Mouse (Mus musculus): ENCODE data around the gene Sh2d3c. TPM values are rescaled to one million over a fixed set of nuclear protein-coding genes. Genes with fewer than 3 reads are reported as not detected.

Sh2d3c gene
- total RNA-seq, 4 experiments from 2014 or later, result 3.3 to 6.6 (median 6.1) TPM

- no peak for DNase-seq (ENCODE audit: low spot score in 2 of 2)
Observed at GRCm38 (mm10) chr2:32724149-32724548, 3.3 kb downstream of the Sh2d3c start.

DNA sequence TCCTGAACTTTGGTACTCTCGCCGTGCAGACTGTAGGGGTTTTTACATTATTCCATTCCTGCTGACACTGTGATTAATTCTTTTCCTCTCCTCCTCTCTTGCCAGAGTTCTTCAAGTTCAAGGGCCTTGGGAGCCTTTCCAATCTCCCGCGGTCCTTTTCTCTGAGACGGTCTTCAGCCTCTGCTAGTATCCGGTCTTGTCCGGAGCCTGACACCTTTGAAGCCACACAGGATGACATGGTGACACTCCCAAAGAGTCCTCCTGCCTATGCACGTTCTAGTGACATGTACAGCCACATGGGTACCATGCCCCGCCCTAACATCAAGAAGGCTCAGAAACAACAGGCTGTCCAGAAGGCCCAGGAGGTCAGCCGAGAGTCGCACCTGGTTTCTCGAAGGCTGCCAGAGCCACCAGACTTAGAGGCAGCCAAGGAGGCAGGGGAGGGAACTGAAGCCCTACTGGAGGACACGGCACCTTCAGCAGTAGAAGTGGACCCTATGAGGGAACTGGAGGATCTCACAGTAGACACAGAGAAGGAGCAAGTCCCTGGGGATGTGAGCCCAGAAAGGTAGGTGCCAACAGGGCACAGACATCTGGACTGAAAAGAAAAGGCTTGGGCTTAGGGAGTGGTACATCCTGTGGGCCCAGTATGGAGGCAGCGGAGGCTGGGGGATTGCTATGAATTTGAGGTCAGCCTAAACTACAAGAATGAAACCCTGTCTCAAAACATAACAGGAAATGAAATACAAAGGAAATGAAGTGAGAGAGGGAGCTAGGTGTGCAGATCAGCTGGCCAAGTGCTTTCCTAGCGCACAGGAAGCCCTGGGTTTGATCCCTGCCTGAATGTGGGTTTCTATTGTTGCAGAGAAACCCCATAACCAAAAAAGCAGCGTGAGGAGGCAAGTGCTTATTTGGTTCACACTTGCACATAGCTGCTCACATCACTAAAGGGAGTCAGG lies 4.3 kb downstream of the Sh2d3c start:
- no peak for DNase-seq (ENCODE audit: low spot score in 2 of 2)

DNA sequence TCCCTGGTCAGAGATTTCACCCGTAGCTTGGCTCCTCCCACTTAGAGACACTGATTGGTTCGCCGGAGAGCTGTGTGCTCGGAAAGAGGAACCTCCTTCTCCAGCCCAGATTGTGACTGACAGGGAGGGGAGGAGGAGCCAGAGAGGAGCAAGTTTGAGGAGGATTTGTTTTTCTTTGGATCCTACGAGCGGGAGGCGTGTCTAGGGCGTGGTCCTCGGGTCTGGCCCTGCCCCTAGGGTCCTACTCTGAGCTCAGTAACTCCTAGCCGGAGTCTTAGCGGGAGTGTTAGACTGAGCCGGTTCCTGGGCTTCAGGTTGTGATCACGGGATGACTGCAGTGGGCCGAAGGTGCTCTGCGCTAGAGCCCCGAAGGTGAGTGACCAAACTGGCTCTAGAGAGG lies 6.6 kb downstream of the Sh2d3c start:
- DNase-seq (ENCODE audit: low spot score in 2 of 2), result peak; percentile 89 to 91

DNA sequence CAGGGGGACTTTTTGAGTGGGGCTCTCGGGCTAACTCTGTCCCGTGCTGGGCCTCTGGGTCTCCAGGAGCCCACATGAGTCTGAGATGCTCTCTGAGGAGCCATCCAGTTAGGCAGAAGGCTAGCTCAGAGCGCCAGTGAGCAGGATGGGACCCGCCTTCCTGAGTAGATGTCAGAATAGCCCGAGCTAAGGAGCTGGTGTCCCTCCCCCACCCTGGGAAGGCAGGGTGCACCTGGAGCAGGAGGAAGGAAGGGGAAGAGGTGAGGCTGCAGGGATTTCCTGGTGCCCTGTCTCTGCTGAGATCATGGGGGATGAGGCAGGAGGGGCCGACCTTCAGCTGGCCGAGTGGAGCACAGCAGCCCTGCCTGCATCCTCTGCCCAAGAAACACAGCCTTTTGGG lies 7.6 kb downstream of the Sh2d3c start:
- DNase-seq (ENCODE audit: low spot score in 2 of 2), result no peak

- DNase-seq (ENCODE audit: low spot score in 2 of 2), result no peak
Observed at GRCm38 (mm10) chr2:32729547-32729946, 8.7 kb downstream of the Sh2d3c start.

- no peak for DNase-seq (ENCODE audit: low spot score in 2 of 2)
Observed at GRCm38 (mm10) chr2:32730854-32731253, 10.0 kb downstream of the Sh2d3c start.

GRCm38 (mm10) chr2:32731911-32732310 lies 11.1 kb downstream of the Sh2d3c start:
- DNase-seq (ENCODE audit: low spot score in 2 of 2), result no peak

- DNase-seq (ENCODE audit: low spot score in 2 of 2), result no peak
Observed at GRCm38 (mm10) chr2:32732695-32733094, 11.8 kb downstream of the Sh2d3c start.

- no peak for DNase-seq (ENCODE audit: low spot score in 2 of 2)
Observed at GRCm38 (mm10) chr2:32734480-32734879, 13.6 kb downstream of the Sh2d3c start.

DNA sequence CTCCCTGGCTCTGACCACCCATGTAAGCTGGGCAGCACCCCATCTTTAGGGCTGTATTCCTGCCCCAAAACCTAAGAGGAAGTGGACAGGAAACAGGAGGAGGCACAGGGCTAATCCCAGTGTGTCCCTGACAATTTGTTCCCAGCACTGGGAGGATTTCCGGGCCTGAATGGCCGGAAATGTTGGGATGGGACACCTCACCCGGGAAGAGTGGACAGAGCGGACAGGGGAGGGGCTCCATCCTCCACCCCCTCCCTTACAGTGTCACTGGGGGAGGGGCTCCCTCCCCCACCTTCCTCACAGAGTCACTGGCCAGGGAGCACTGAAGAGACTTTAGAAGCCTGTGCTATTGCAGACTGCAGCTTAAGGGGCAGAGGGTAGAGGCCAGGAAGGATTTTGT lies 14.1 kb downstream of the Sh2d3c start:
- DNase-seq (ENCODE audit: low spot score in 2 of 2), result no peak

DNA sequence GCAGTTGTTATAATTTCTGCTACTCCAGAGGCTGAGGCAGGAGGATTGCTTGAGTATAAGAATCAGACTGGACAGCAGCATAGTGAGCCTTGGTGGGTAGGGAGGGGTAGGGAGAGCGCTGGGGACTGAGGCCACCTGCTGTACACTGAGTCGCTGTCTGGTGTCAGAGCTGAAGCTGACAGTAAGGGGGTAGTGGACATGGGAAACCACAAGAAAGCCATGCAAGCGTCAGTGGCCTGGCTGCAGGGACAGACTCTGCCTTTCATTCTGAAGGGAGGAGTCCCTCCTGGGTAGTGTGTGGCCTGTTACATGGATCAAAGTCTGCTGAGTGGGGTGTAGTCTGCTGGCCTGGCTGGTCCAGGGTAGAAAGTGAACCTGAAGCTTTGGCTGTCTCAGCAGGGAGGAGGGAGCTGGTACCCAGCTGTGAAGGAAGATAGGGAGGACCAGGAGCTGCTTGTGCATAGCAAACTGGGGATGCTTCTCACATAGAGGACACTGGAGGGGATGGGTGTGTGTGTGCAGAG lies 15.5 kb downstream of the Sh2d3c start:
- no peak for DNase-seq (ENCODE audit: low spot score in 2 of 2)

DNA sequence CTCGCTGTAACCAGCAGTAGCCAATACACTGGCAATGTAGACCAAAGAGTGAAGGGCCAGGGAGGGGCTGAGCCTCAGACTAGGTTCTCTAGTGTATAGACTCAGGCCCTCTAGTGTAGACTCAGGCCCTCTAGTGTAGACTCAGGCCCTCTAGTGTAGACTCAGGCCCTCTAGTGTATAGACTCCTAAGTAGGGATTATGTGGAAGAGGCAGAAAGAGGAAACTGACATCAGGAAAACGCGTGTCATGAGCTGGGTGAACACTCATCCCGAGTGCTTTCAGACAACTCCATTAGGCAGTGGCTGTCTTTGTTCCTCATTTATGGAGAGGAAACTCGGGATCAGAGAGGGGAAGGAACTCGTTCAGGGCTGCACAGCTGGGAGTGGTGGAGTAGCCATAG lies 16.2 kb downstream of the Sh2d3c start:
- DNase-seq (ENCODE audit: low spot score in 2 of 2), result no peak

DNA sequence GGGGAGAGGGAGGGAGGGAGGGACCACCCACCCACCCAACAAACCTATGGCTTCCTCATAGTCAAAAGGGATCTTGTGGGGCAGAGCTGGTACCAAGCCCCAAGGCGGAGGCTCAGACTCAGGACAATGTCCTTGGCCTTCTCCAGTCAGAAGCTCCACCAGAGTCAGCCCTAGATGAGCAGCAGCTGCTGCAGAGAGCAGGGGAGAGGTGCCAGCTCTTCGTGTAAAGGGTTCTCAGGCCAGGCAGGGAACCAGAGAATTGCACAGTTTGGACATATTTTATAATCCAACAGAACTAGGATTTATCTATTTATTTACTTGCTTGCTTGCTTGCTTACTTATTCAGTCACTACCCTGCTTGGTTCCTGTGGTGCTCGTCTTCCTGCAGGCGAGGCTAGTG lies 18.5 kb downstream of the Sh2d3c start:
- no peak for DNase-seq (ENCODE audit: low spot score in 2 of 2)

- no peak for DNase-seq (ENCODE audit: low spot score in 2 of 2)
Observed at GRCm38 (mm10) chr2:32740916-32741272, 20.0 kb downstream of the Sh2d3c start, which contains the start of gene 6330409D20Rik. Gene 6330409D20Rik (minus strand): TSS chr2:32741016.

DNA sequence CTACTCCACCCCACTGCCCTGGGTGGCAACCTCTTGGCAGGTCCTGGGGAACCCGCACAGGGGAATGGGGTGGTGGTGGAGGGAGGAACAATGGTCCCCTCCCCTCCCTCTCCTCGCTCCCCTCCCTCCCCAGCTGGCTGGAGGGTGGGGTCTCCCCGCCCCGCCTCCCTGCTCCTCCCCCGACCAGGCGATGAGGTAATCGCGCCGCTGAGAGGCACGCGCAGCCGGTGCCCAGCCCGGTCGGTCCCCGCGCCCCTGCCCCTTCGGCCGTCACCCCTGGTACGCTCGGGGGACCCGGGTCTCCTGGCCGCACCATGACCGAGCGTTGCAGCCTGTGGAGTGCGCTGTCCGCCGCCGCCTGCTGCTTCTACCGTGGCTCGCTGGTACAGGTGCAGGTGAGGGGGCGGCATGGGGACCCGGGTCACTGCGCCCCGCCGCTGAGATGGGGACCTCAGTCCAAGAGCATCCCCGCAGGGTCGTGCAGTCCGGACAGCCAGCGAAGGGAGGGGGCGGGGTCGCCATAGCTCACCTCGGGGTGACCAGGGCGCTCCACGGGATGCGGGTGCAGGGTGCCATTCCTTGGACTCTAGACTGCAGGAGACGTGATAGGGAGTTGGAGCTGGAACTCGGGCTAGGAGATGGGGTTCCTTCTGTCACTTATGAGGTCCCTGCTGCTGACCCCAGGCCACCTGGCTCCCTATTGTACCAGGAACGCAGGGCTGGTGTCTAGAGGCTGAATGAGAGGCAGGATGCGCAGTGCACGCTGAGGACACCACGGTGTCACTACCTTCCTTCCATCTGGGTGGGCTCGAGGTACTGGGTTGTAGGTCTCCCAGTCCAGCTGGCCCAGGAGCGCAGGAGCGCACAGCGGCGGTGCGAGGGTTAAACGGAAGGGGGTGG lies 20.7 kb downstream of the Sh2d3c start:
- DNase-seq (ENCODE audit: low spot score in 2 of 2), result no peak

- no peak for DNase-seq (ENCODE audit: low spot score in 2 of 2)
Observed at GRCm38 (mm10) chr2:32742173-32742531, 21.3 kb downstream of the Sh2d3c start.

DNA sequence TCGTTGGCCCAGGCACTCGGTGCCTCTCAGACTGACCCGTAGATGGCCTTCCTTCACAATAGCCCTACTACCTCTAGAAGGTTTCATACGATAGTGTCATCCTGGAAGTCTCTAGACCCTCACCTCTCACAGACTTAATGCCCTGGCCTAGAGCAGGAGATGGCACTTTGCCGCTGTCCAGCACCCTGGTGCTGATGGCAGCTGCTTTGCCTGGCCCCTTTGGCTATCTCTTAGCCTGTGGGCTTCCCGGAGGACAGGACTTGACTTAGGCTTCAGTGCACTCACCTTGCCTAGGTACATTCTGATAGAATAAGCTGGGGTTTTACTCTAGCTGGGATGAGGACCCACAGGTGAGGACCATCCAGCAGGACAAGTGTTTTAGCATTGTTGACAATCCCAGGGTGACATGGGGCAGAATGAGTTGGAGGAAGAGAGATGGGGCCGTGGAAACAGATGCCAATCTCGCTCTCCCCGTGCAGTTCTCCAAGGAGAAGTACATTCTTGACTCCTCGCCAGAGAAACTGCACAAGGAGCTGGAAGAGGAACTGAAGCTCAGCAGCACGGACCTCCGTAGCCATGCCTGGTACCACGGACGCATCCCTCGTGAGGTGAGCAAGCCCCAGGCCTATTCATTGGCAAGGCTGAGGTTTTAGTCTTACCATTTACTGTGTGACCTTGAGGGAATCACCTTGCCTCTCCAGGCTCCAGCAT lies 23.6 kb downstream of the Sh2d3c start:
- DNase-seq (ENCODE audit: low spot score in 2 of 2), result no peak

DNA sequence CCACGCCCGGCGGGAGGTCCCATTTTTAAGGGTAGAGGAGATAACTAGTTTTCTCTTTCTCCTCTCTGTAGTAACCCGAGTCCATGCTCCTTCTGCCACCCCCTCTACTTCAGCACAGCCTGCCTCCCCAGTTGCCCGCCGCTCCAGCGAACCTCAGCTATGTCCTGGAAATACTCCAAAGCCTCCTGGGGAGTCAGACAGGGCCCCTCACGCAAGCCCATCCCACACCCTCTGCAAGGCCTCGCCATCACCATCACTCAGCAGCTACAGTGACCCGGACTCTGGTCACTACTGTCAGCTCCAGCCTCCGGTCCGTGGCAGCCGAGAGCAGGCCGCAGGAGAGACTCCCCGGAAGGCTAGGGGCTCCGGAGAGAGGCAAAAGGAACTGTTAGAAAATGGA lies 28.2 kb downstream of the Sh2d3c start:
- no peak for DNase-seq (ENCODE audit: low spot score in 2 of 2)

- DNase-seq (ENCODE audit: low spot score in 2 of 2), result no peak
Observed at GRCm38 (mm10) chr2:32750199-32750598, 29.3 kb downstream of the Sh2d3c start.

DNA sequence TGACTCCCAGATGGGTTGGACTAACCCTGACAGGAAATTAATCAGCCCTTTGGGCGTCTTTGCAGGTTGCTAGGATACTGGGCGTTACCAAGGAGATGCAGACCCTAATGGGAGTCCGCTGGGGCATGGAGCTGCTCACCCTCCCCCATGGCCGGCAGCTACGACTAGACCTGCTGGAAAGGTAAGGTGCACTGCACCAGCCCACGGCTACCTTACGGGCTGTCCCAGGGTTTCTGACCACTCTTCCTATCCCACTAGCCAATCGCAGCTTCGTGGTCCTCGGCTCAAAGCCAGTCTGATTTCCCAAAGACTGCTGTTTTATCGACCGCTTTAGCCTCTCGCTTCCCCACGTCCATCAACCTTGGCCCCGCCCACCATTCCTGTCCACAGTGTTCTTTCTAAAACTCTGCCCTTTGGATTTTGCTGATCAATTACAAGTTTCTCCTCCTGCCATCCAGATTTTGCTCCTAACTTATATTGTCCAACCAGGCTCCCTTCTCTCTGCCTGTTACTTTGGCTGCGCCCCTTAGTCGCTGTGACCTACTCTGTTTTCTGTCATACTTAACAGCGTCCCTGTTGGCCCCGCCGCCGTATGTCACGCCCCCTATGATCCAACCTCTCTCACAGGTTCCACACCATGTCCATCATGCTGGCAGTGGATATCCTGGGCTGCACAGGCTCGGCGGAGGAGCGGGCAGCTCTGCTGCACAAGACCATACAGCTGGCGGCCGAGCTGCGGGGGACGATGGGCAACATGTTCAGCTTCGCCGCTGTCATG lies 30.2 kb downstream of the Sh2d3c start:
- DNase-seq (ENCODE audit: low spot score in 2 of 2), result no peak

DNA sequence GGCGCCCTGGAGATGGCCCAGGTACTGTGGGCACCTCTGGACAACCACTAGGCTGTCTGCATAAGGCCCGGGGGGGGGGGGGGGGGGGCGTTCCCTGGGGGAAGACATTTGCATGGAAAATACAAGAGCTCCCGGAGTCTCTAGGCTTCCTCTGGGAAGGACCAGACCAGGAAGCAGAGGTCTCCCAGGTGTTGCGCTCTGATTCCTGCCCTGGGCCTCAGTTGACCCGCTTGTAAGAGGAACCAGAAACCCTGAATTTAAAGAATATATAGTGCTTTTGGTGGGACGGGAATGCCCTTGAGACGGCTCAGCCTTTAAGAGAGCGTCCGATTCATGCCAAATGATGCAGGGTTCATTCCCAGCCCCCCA lies 30.8 kb downstream of the Sh2d3c start:
- no peak for DNase-seq (ENCODE audit: low spot score in 2 of 2)

Data from gastrocnemius, adult 8-10 months (tissue).